Mouse (Mus musculus) CH12.LX (cell line): Measurements from ENCODE around the gene Dusp9. TPM values are rescaled to one million over a fixed set of nuclear protein-coding genes. Genes with fewer than 3 reads are reported as not detected.

ENCODE experiments used
- DNase-seq: peaks from one replicate; pipeline ENCODE4 v3.0.0-alpha.2; 2013; ENCODE audit errors: extremely low read depth
- H3K27ac ChIP-seq: 2 replicates; pipeline ENCODE4 v1.5.1; 2012; ENCODE audit warnings: low read depth, mild to moderate bottlenecking, control low read depth, moderate library complexity; ENCODE audit not compliant: insufficient read depth
- H3K27me3 ChIP-seq: replicated peaks from 2 replicates; pipeline ENCODE3; 2012; ENCODE audit warnings: inconsistent platforms
- H3K36me3 ChIP-seq, 2 experiments: replicated peaks in 1 of 2; 2 replicates each; pipeline versions ENCODE3 to v1.6.1; 2012; ENCODE audit warnings: inconsistent platforms in 1 of 2, low read length in 1 of 2, mild to moderate bottlenecking in 1 of 2, mixed read lengths in 1 of 2, moderate library complexity in 1 of 2; ENCODE audit not compliant: control insufficient read depth in 1 of 2, insufficient read depth in 1 of 2
- H3K4me1 ChIP-seq, 2 experiments: 2 replicates each; pipeline ENCODE4 v1.6.1; 2012; ENCODE audit warnings: inconsistent platforms in 1 of 2, moderate library complexity in 1 of 2; ENCODE audit not compliant: insufficient read depth in 2 of 2, control insufficient read depth in 1 of 2
- H3K4me2 ChIP-seq: 2 replicates; pipeline ENCODE4 v1.6.1; 2012; ENCODE audit warnings: low read depth, mild to moderate bottlenecking, control low read depth; ENCODE audit not compliant: poor library complexity, insufficient read depth, severe bottlenecking
- H3K4me3 ChIP-seq, 3 experiments: fragments of 150-350 bp in 1 of 3; sonication (generic) in 1 of 3; replicated peaks in 1 of 3; 2 replicates each; pipeline versions ENCODE3 to v1.5.1; 2011 to 2012; ENCODE audit warnings: low read depth in 2 of 3, low read length in 2 of 3, mild to moderate bottlenecking in 2 of 3, moderate library complexity in 2 of 3, control low read depth in 1 of 3, improper control_type of control experiment in 1 of 3, inconsistent platforms in 1 of 3, mixed read lengths in 1 of 3; ENCODE audit not compliant: poor library complexity in 1 of 3
- H3K79me2 ChIP-seq: replicated peaks from 2 replicates; pipeline ENCODE4 v1.6.1; 2012; ENCODE audit warnings: mild to moderate bottlenecking, moderate library complexity; ENCODE audit not compliant: control insufficient read depth, poor library complexity, insufficient read depth, severe bottlenecking; ENCODE audit errors: extremely low read depth
- H3K9ac ChIP-seq: 2 replicates; pipeline ENCODE4 v1.6.1; 2012; ENCODE audit warnings: low read depth, mild to moderate bottlenecking, control low read depth, moderate library complexity; ENCODE audit not compliant: insufficient read depth
- H3K9me3 ChIP-seq: replicated peaks from 2 replicates; pipeline ENCODE3; 2012; ENCODE audit warnings: low read length, inconsistent platforms, mixed read lengths
- BHLHE40 ChIP-seq: IDR thresholded peaks from 2 replicates; pipeline ENCODE4 v1.6.1; 2011; ENCODE audit warnings: mild to moderate bottlenecking, low read depth, low read length, improper control_type of control experiment
- CHD1 ChIP-seq: IDR thresholded peaks from 2 replicates; pipeline ENCODE4 v1.6.1; 2012; ENCODE audit warnings: low read depth, low read length, improper control_type of control experiment, inconsistent platforms
- CHD2 ChIP-seq: IDR thresholded peaks from 2 replicates; pipeline ENCODE4 v1.6.1; 2011; ENCODE audit warnings: low read length, improper control_type of control experiment
- CTCF ChIP-seq, 2 experiments: IDR thresholded peaks in 1 of 2; conservative IDR thresholded peaks in 1 of 2; 2 replicates each; pipeline ENCODE4 v1.5.1; 2011 to 2012; ENCODE audit warnings: low read depth in 2 of 2, low read length in 2 of 2, improper control_type of control experiment in 1 of 2, inconsistent platforms in 1 of 2, mild to moderate bottlenecking in 1 of 2, moderate library complexity in 1 of 2
- E2F4 ChIP-seq: IDR thresholded peaks from 2 replicates; pipeline ENCODE4 v1.6.1; 2011; ENCODE audit warnings: low read depth, low read length, improper control_type of control experiment; ENCODE audit not compliant: insufficient replicate concordance
- EP300 ChIP-seq: IDR thresholded peaks from 2 replicates; pipeline ENCODE4 v1.6.1; 2011; ENCODE audit warnings: low read length, improper control_type of control experiment
- GABPA ChIP-seq: IDR thresholded peaks from 2 replicates; pipeline ENCODE4 v1.6.1; 2012; ENCODE audit warnings: low read depth, low read length, improper control_type of control experiment, inconsistent platforms; ENCODE audit not compliant: insufficient replicate concordance
- JUN ChIP-seq: IDR thresholded peaks from 2 replicates; pipeline ENCODE4 v1.6.1; 2011; ENCODE audit warnings: low read depth, mild to moderate bottlenecking, low read length, improper control_type of control experiment, moderate library complexity; ENCODE audit not compliant: insufficient read depth
- JUND ChIP-seq: conservative IDR thresholded peaks from 2 replicates; pipeline ENCODE4 v1.6.1; 2011; ENCODE audit warnings: low read depth, low read length, improper control_type of control experiment
- KAT2A ChIP-seq: IDR thresholded peaks from 2 replicates; pipeline ENCODE4 v1.6.1; 2012; ENCODE audit warnings: low read length, improper control_type of control experiment, inconsistent platforms; ENCODE audit not compliant: insufficient replicate concordance
- MAFK ChIP-seq: IDR thresholded peaks from 2 replicates; pipeline ENCODE4 v1.6.1; 2011; ENCODE audit warnings: low read length, improper control_type of control experiment; ENCODE audit not compliant: insufficient replicate concordance
- MAX ChIP-seq: IDR thresholded peaks from 2 replicates; pipeline ENCODE4 v1.6.1; 2011; ENCODE audit warnings: low read length, improper control_type of control experiment
- MAZ ChIP-seq: IDR thresholded peaks from 2 replicates; pipeline ENCODE4 v1.6.1; 2012; ENCODE audit warnings: low read depth, mild to moderate bottlenecking, inconsistent platforms, low read length, improper control_type of control experiment, moderate library complexity
- MEF2A ChIP-seq: IDR thresholded peaks from 2 replicates; pipeline ENCODE4 v1.6.1; 2014; ENCODE audit warnings: low read depth, mild to moderate bottlenecking, inconsistent platforms, low read length, improper control_type of control experiment, borderline replicate concordance
- MXI1 ChIP-seq: IDR thresholded peaks from 2 replicates; pipeline ENCODE4 v1.6.1; 2011; ENCODE audit warnings: mild to moderate bottlenecking, low read depth, low read length, improper control_type of control experiment
- MYC ChIP-seq: IDR thresholded peaks from 2 replicates; pipeline ENCODE4 v1.6.1; 2011; ENCODE audit warnings: low read depth, mild to moderate bottlenecking, improper control_type of control experiment, low read length
- PAX5 ChIP-seq: IDR thresholded peaks from 2 replicates; pipeline ENCODE4 v1.6.1; 2012; ENCODE audit warnings: low read length, inconsistent platforms, mixed read lengths
- POLR2A ChIP-seq: IDR thresholded peaks from 2 replicates; pipeline ENCODE4 v1.6.1; 2011; ENCODE audit warnings: low read depth, mild to moderate bottlenecking, improper control_type of control experiment, low read length
- POLR2AphosphoS2 ChIP-seq: IDR thresholded peaks from 2 replicates; pipeline ENCODE4 v1.6.1; 2011; ENCODE audit warnings: low read depth, low read length, improper control_type of control experiment
- RAD21 ChIP-seq: IDR thresholded peaks from 2 replicates; pipeline ENCODE4 v1.6.1; 2011; ENCODE audit warnings: low read depth, mild to moderate bottlenecking, low read length, improper control_type of control experiment, moderate library complexity
- SIN3A ChIP-seq: IDR thresholded peaks from 2 replicates; pipeline ENCODE4 v1.6.1; 2012; ENCODE audit warnings: low read length, improper control_type of control experiment, inconsistent platforms
- SMC3 ChIP-seq: IDR thresholded peaks from 2 replicates; pipeline ENCODE4 v1.6.1; 2011; ENCODE audit warnings: low read depth, low read length, improper control_type of control experiment
- TBP ChIP-seq: conservative IDR thresholded peaks from 2 replicates; pipeline ENCODE4 v1.6.1; 2011; ENCODE audit warnings: low read depth, low read length, improper control_type of control experiment
- TCF12 ChIP-seq: IDR thresholded peaks from 2 replicates; pipeline ENCODE4 v1.6.1; 2014; ENCODE audit warnings: low read depth, mild to moderate bottlenecking, inconsistent platforms, low read length, improper control_type of control experiment
- UBTF ChIP-seq: IDR thresholded peaks from 2 replicates; pipeline ENCODE4 v1.6.1; 2012; ENCODE audit warnings: low read depth, mild to moderate bottlenecking, inconsistent platforms, low read length, improper control_type of control experiment, moderate library complexity
- USF1 ChIP-seq: IDR thresholded peaks from 2 replicates; pipeline ENCODE4 v1.6.1; 2014; ENCODE audit warnings: low read depth, mild to moderate bottlenecking, inconsistent platforms, low read length, improper control_type of control experiment
- ZKSCAN1 ChIP-seq: IDR thresholded peaks from 2 replicates; pipeline ENCODE4 v1.6.1; 2012; ENCODE audit warnings: low read depth, inconsistent platforms, low read length, improper control_type of control experiment, borderline replicate concordance
- ZMIZ1 ChIP-seq: IDR thresholded peaks from 2 replicates; pipeline ENCODE4 v1.6.1; 2012; ENCODE audit warnings: low read depth, mild to moderate bottlenecking, inconsistent platforms, low read length, improper control_type of control experiment
- ZNF384 ChIP-seq: IDR thresholded peaks from 2 replicates; pipeline ENCODE4 v1.6.1; 2012; ENCODE audit warnings: low read depth, low read length, improper control_type of control experiment, inconsistent platforms
- dilution Hi-C: fragments of 300-500 bp; cut with MboI; formaldehyde crosslinking; loops from 2 replicates; pipeline ENCODE4 v1.14.3; 2020; ENCODE audit warnings: low sequenced_read_pairs; ENCODE audit not compliant: extremely low pct_unique_long_range_greater_than_20kb, extremely low pct_ligation_motif_present
- in situ Hi-C: fragments of 300-500 bp; cut with MboI; formaldehyde crosslinking; loops from 3 replicates; pipeline ENCODE4 v1.14.3; 2019; ENCODE audit warnings: low sequenced_read_pairs, low pct_ligation_motif_present, low pct_unique_long_range_greater_than_20kb, mixed read lengths
- polyA plus RNA-seq: library from polyadenylated mRNA; unstranded; fragments of >175 nt; gene quantifications from 2 replicates; pipeline ENCODE4 v1.2.1, GENCODE M21; 2012; ENCODE audit warnings: low read depth; ENCODE audit not compliant: insufficient read length
- total RNA-seq, 2 experiments: library from RNA; depleted of rRNA; stranded (reverse); fragments of 300-350 nt in 1 of 2; fragments of >200 nt in 1 of 2; gene quantifications; 2 replicates each; pipeline ENCODE4 v1.2.3; 2012 to 2014

The Dusp9 gene
- total and polyA plus RNA-seq, 3 experiments, result 0.09 to 0.47 (median 0.17) TPM

DNA sequence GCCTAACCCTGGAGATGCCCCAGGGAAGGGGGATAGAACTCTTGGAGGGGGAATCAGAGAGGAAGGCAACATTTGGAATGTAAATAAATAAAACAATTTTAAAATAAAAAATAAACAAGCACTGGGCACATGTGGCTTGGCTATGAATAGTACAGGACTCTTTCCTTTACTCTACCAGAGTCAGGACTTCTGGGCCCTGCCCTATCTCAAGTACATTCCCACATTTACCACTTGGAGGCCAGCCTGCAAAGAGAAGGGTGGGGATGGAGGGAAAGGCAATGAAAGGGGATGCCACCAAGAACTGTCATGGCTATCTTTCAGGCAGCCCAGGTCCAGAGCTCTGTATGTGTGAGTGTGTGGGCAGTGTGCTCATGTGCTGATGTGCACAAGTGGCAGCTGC is 19.8 kb upstream of the Dusp9 start:
- Histone ChIP-seq H3K9me3 (no peaks in the 10 kb centered on the region), H3K4me2 (no peak overlapping the region), H3K4me3 (no peak overlapping the region), H3K79me2 (no peaks in the 10 kb centered on the region), H3K27ac (no peak overlapping the region), H3K9ac (no peak overlapping the region), H3K36me3 (no peaks in the 10 kb centered on the region), H3K27me3 (no peaks in the 10 kb centered on the region), H3K4me1 (no peaks in the 10 kb centered on the region)
- TF ChIP-seq SIN3A (no peak), MAX (no peak), UBTF (no peak), MAFK (no peak), ZKSCAN1 (no peak), PAX5 (no peak), KAT2A (no peak), SMC3 (no peak), MAZ (no peak), TBP (no peak), CTCF (conservative IDR thresholded peaks at IDR 0.05 in 1 of 2, IDR thresholded peaks at IDR 0.05 in 1 of 2; ENCODE audit: low read depth in 2 of 2, low read length in 2 of 2) (no peak), JUND (no peak), JUN (no peak), BHLHE40 (no peak), GABPA (no peak), MEF2A (no peak), ZNF384 (no peak), POLR2AphosphoS2 (no peak)
- dilution Hi-C loops (no loop called here), in situ Hi-C loops (no loop called here)
- DNase-seq, result no peak

DNA sequence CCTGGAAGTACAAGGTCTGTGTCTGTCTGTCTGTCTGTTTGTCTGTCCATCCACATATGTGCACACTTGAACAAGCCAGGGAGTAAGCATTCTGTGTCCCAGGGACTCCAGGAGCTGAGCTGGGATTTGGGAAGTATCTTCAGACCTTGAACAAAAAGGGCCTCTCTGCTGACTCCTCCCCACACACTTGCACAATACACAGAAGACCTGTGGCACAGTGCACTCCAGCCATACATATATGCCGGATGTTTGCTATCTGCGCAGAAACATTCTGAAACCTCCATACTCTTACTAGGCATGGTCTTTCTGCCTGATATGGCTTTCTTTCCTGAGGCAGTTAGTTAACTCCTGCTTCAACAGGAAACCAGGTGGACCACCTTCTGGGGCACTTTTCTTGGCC is 19.3 kb upstream of the Dusp9 start:
- H3K9me3 ChIP-seq, result no peaks in the 10 kb centered on the region
- H3K9ac ChIP-seq, result no peak overlapping the region
- H3K4me1 ChIP-seq, result no peaks in the 10 kb centered on the region
- dilution Hi-C loops, result no loop called here
- TF ChIP-seq POLR2A (no peak), TBP (no peak), ZMIZ1 (no peak), CTCF (conservative IDR thresholded peaks at IDR 0.05 in 1 of 2, IDR thresholded peaks at IDR 0.05 in 1 of 2; ENCODE audit: low read depth in 2 of 2, low read length in 2 of 2) (no peak), UBTF (no peak), TCF12 (no peak), POLR2AphosphoS2 (no peak), MYC (no peak), BHLHE40 (no peak), RAD21 (no peak), CHD1 (no peak), JUN (no peak), KAT2A (no peak), MAFK (no peak), CHD2 (no peak), MEF2A (no peak), USF1 (no peak), MXI1 (no peak), E2F4 (no peak), EP300 (no peak)
- TF ChIP-seq, all 38 proteins: peak for 0
- in situ Hi-C loops, result no loop called here
- Histone ChIP-seq H3K27ac (no peak overlapping the region), H3K4me3 (no peak overlapping the region), H3K36me3 (no peaks in the 10 kb centered on the region), H3K4me2 (no peak overlapping the region), H3K27me3 (no peaks in the 10 kb centered on the region), H3K79me2 (no peaks in the 10 kb centered on the region)
- no peak for DNase-seq
